Mouse (Mus musculus): ENCODE data around the gene Stil.

DNA sequence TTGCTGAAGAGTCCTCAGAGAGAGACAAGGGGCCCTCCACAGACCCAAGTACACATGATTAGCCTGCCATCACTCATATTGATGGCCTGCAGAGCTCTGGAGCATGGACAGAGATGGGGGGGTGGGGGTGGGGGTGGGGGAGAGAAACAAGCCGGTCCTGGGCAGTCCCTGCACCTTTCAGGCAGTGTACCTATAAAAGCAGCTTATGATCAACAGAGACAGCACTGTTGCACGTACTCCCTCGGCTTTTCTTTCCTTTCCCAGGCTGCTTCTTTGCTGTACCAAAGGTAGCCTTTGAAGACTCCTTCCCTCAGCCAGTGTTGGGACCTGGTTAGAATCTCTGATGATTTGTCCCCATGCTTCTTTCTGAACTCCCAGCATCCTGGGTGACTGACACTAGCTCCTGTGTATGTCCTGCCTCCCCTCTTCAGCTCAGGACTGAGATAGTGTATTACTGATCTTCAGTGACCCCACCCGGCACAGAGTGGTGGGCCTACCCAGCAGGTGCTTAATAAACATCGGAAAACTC lies 79.9 kb downstream of the Stil start:
- TF ChIP-seq POLR2A (IDR thresholded peaks at IDR 0.05; ENCODE audit: borderline replicate concordance, extremely low read depth, insufficient read depth, insufficient read length, poor library complexity, severe bottlenecking) (no peak), CTCF (IDR thresholded peaks at IDR 0.05; ENCODE audit: borderline replicate concordance, extremely low read depth, insufficient read depth, insufficient read length) (no peak)

Measured in brain, embryonic 14.5 days (tissue).